8 mouse cellular contexts compared by ENCODE assay signal in genomic region chr13:56806776-56807490, GRCm38 (mm10). TPM values are rescaled to one million over a fixed set of nuclear protein-coding genes. Genes with fewer than 3 reads are reported as not detected.
A peak's percentile ranks its signal among the peaks of the same experiment; 100 is the strongest.
DNase-seq lines count a peak whose midpoint lies in the region; ATAC-seq lines count a peak whose summit lies in the region.

No protein-coding gene starts in this region.

- ATAC-seq in intestine, embryonic 16.5 days = peak; percentile 79
- ATAC-seq in erythroblast, adult 5-6 weeks (replicated peaks; ENCODE audit: low FRiP score, poor library complexity, severe bottlenecking) = no peak

- H3K27ac ChIP-seq in intestine, embryonic 16.5 days (ENCODE audit: low read length) = no peak overlapping the region
- H3K27ac ChIP-seq in midbrain, embryonic 10.5 days (replicated peaks) = peak overlapping the region; percentile 34; the same call in 1 of the 2 replicates

- H3K4me1 ChIP-seq in intestine, embryonic 16.5 days (ENCODE audit: control insufficient read depth, insufficient read depth, low read length) = no peaks in the 10 kb centered on the region
- peaks cover 5% of the 10 kb centered on the region for H3K4me1 ChIP-seq in midbrain, embryonic 10.5 days

- no peaks in the 10 kb centered on the region for H3K27me3 ChIP-seq in intestine, embryonic 16.5 days (replicated peaks; ENCODE audit: control insufficient read depth, insufficient read depth, low read length)
- H3K27me3 ChIP-seq in midbrain, embryonic 10.5 days (ENCODE audit: low read depth, poor library complexity, severe bottlenecking) = peaks cover 13% of the 10 kb centered on the region

- no peaks in the 10 kb centered on the region for H3K36me3 ChIP-seq in intestine, embryonic 16.5 days (ENCODE audit: control insufficient read depth, insufficient read depth, low read length)
- H3K36me3 ChIP-seq in midbrain, embryonic 10.5 days = no peaks in the 10 kb centered on the region

- H3K9me3 ChIP-seq in intestine, embryonic 16.5 days (ENCODE audit: control insufficient read depth, low read length) = no peaks in the 10 kb centered on the region
- H3K9me3 ChIP-seq in midbrain, embryonic 10.5 days (replicated peaks) = no peaks in the 10 kb centered on the region

- peak; percentile 83 for DNase-seq in adrenal gland, adult 8-10 months
- peak; percentile 77 for DNase-seq in embryo, embryonic 11.5 days (ENCODE audit: low read depth, low spot score)
- peak; percentile 14 for DNase-seq in gonadal fat pad, adult 2 months (ENCODE audit: low read depth)
- DNase-seq in left cerebral cortex, postnatal 25 days (ENCODE audit: low spot score in 2 of 2) = peak; percentile 89 to 92
- DNase-seq in midbrain, embryonic 10.5 days (ENCODE audit: low spot score) = peak; percentile 87
- peak; percentile 7 for DNase-seq in spleen, adult 12 weeks (ENCODE audit: low spot score)

- intact Hi-C loops in left cerebral cortex, postnatal 25 days (cut with DNase I) = loop anchor here (1.0 to 10.0 kb wide), 4 partner anchors 85 to 462 kb away; no protein-coding TSS in a partner anchor

- H3K9ac ChIP-seq in intestine, embryonic 16.5 days (ENCODE audit: low read depth, low read length) = peak overlapping the region; percentile 54

- WGBS in intestine, embryonic 16.5 days = 12% methylated on average over 27 of the region's 27 CpGs
- 12% methylated on average over 27 of the region's 27 CpGs for WGBS in midbrain, embryonic 10.5 days

- peak overlapping the region; percentile 39 for H3K4me3 ChIP-seq in intestine, embryonic 16.5 days (ENCODE audit: low read length)
- H3K4me3 ChIP-seq in midbrain, embryonic 10.5 days = peak overlapping the region; percentile 43

- H3K4me2 ChIP-seq in intestine, embryonic 16.5 days (ENCODE audit: low read depth, low read length) = peak overlapping the region; percentile 68

RNA-seq across cellular contexts. Expression of gene Gm45623, which starts 53.3 kb away (rescaled TPM):
- not detected for total RNA-seq in adrenal gland, adult 8-10 months (2022)
- polyA plus RNA-seq in gonadal fat pad, adult 2 months (2012; rRNA removed) = 0.11 TPM in 1 of 2 replicates, not detected in the other
- polyA plus RNA-seq in intestine, embryonic 16.5 days (2015; fragmentation: Nextera tagmentation; extraction: Ambion mirVana) = 0.27 and 0.43 TPM in 2 replicates
- 10 to 100 TPM; 10.8 to 15.4 TPM for total RNA-seq in left cerebral cortex, postnatal 25 days (2021)
- polyA plus RNA-seq in midbrain, embryonic 10.5 days (2016; fragmentation: Nextera tagmentation; extraction: Ambion mirVana) = not detected in 2 replicates
- total RNA-seq in erythroblast, adult 5-6 weeks (2015; ENCODE audit: low replicate concordance) = not detected in 2 replicates
- not detected in 2 replicates for total RNA-seq in erythroblast, adult 5-6 weeks (2017; ENCODE audit: low replicate concordance)

Comparison
In these comparisons a context has a peak if more than half of its experiments do, and no peak if none do; other contexts are left out.
1. DNase-seq: peak in every context shown above with its lines; median percentile 90 in left cerebral cortex, postnatal 25 days; 87 in midbrain, embryonic 10.5 days; 83 in adrenal gland, adult 8-10 months; 77 in embryo, embryonic 11.5 days; 14 in gonadal fat pad, adult 2 months; 7 in spleen, adult 12 weeks.
2. RNA of gene Gm45623, which starts 53.3 kb away (total RNA-seq): 10.8 to 15.4 TPM in left cerebral cortex, postnatal 25 days; not detected in adrenal gland, adult 8-10 months and not detected in erythroblast, adult 5-6 weeks; every median in the first group is over 10 times any median in the second.